Mouse (Mus musculus) liver, embryonic 16.5 days (tissue): ENCODE data around the gene Notch1. TPM values are rescaled to one million over a fixed set of nuclear protein-coding genes. Genes with fewer than 3 reads are reported as not detected.

ENCODE experiments used
- microRNA-seq: library from miRNA; unstranded; fragments of <30 nt; microRNA quantifications from one replicate; pipeline ENCODE4, GENCODE M21; 2016
- polyA plus RNA-seq: library from polyadenylated mRNA; unstranded; fragments of >200 nt; fragmentation: Nextera tagmentation; extraction: Ambion mirVana; gene quantifications from 2 replicates; pipeline ENCODE4 v1.2.1, GENCODE M21; 2015

Gene Notch1
- polyA plus RNA-seq, 1 experiment from 2014 or later, result 2.8 TPM

Small RNA genes lying within 50 kb of the gene (microRNA-seq; reads per million reads assigned to microRNA genes)
- gene Mir6996, result not detected

Other genes with a start within 250 kb of the Notch1 start
- gene Ccdc187, start 222.1 kb downstream of the Notch1 start, polyA plus RNA-seq, result 0.01 and 0.05 TPM in 2 replicates
- gene Gpsm1, start 201.1 kb downstream of the Notch1 start, polyA plus RNA-seq, result 2.3 and 3.0 TPM in 2 replicates
- 7.2 and 8.0 TPM in 2 replicates for gene Dnlz, start 164.6 kb downstream of the Notch1 start, polyA plus RNA-seq
- 1.7 and 3.0 TPM in 2 replicates for gene Card9, start 155.7 kb downstream of the Notch1 start, polyA plus RNA-seq
- gene Snapc4, start 136.0 kb downstream of the Notch1 start, polyA plus RNA-seq, result 7.1 and 10.0 TPM in 2 replicates
- gene Entr1, start 127.3 kb downstream of the Notch1 start, polyA plus RNA-seq, result 34.1 and 34.4 TPM in 2 replicates
- 55.8 and 57.6 TPM in 2 replicates for gene Pmpca, start 127.3 kb downstream of the Notch1 start, polyA plus RNA-seq
- 5.2 and 5.8 TPM in 2 replicates for gene Inpp5e, start 107.5 kb downstream of the Notch1 start, polyA plus RNA-seq
- 9.3 and 12.4 TPM in 2 replicates for gene Sec16a, start 71.4 kb downstream of the Notch1 start, polyA plus RNA-seq
- gene Egfl7, start 63.4 kb upstream of the Notch1 start, polyA plus RNA-seq, result 50.9 and 54.3 TPM in 2 replicates
- not detected in 2 replicates for gene Gm20532, start 70.0 kb upstream of the Notch1 start, polyA plus RNA-seq
- gene Agpat2, start 87.8 kb upstream of the Notch1 start, polyA plus RNA-seq, result 58.3 and 65.7 TPM in 2 replicates
- gene Fam69b, start 111.8 kb upstream of the Notch1 start, polyA plus RNA-seq, result 0.61 and 1.3 TPM in 2 replicates
- not detected in 2 replicates for gene Lcn4, start 154.6 kb upstream of the Notch1 start, polyA plus RNA-seq